Mouse (Mus musculus): ENCODE data around the gene Ahsa1. TPM values are rescaled to one million over a fixed set of nuclear protein-coding genes. Genes with fewer than 3 reads are reported as not detected.
A peak's percentile ranks its signal among the peaks of the same experiment; 100 is the strongest.
"Not testable (repeated sequence)": the region's sequence is repeated elsewhere in the genome, so short reads cannot be mapped to it uniquely, and the experiment has no call there.

Gene Ahsa1
- 100 to 1,000 TPM; 235 to 276 TPM for total RNA-seq (2021)
- long read RNA-seq, experiment 1, transcript Ahsa1-201 (9 exons, 1,377 nt), result major isoform, 146 of 152 reads
- long read RNA-seq, experiment 1, partial matches to known transcripts, result 3 of 152 reads
- long read RNA-seq, experiment 1, other reads (novel, unspliced or antisense), result 3 of 152 reads
- long read RNA-seq, experiment 2, transcript Ahsa1-201 (9 exons, 1,377 nt), result major isoform, 266 of 280 reads
- long read RNA-seq, experiment 2, partial matches to known transcripts, result 4 of 280 reads
- long read RNA-seq, experiment 2, other reads (novel, unspliced or antisense), result 7 of 280 reads

DNA sequence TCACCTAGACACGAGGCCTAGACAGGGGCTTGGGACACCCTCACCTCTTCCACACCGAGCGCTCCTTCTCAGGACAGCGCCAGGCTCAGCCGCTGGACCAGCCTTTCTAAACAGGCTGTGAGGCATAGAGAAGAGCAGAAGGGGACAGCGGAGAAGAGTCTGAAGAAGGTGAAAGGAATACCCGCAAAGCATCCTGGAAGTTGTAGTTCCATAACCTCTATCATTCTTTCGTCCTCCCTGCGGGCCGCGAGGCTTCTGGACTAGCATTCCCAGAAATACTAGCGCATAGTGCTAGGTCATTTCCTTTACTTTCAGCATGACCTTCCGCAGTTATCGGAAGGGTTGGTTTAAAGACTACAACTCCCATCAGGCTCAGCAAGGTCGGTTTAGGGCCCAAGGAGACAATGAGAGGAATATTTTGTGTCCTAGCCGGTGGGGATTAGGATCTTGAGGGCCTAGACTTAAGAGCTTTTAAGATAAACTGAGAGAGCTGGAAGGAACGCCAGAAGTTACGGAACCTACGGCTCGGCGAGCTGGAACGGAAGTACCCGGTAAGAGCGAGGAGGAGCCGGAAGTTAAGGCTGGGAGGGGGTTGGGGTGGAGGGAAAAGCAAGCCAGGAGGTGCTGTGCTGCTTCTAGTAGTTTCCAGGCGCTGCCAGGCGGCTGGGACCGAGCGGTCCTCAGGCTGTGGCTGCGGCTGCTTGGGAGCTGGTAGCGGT, at the start of gene Ahsa1, which contains the start of gene Vipas39:
TSS of gene Ahsa1 (plus strand) at position 372 of the 719 bp plus-strand sequence.
TSS of gene Vipas39 (minus strand) at position 149 of the 719 bp plus-strand sequence.
- DNase-seq (ENCODE audit: low spot score in 2 of 2), result peak; percentile 70 to 79

- no peak for DNase-seq (ENCODE audit: low spot score in 2 of 2)
Observed at GRCm38 (mm10) chr12:87217596-87217995, 48.7 kb upstream of the Ahsa1 start.

DNA sequence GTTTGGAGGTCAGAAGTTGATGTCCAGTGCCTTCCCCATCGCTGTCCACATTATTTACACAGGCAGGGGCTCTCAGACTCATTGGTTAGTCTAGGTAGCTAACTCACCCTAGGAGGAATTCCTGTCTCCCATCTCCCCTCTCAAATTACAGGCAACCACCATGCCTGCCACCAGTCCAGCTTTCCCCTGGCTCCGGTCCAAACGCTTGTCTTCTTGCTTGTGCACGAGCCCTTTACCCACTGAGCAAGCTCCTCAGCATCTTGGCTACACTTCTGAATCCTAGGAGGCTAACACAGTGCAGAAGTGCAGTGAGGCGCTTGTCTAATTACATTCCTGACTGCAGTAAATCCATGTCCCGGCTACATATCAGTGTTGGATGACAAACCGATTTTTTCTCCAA, 46.9 kb upstream of the Ahsa1 start:
- DNase-seq (ENCODE audit: low spot score in 2 of 2), result no peak

DNA sequence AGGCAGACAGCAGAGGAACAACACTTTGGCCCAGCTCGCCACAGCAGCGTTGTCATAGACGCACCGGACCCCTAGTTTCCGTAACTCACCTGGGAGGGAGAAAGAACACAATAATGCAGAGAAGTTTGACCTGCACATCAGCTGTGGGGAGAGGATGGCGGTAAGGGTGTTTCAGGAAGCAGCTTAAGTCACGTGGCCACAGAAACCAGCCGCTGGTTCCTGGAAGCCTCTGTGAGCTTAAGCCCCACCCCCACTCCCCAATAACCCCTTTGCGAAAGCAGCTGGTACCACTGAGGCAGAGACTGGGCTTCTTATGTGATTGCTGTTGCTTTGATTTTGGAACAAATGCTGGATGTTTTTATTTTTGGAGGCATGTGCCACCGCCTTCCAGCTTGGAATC, 41.3 kb upstream of the Ahsa1 start:
- DNase-seq (ENCODE audit: low spot score in 2 of 2), result no peak

GRCm38 (mm10) chr12:87226801-87227200, 39.5 kb upstream of the Ahsa1 start:
- no peak for DNase-seq (ENCODE audit: low spot score in 2 of 2)

- DNase-seq (ENCODE audit: low spot score in 2 of 2), result no peak
Observed at GRCm38 (mm10) chr12:87229633-87230032, 36.6 kb upstream of the Ahsa1 start.

DNA sequence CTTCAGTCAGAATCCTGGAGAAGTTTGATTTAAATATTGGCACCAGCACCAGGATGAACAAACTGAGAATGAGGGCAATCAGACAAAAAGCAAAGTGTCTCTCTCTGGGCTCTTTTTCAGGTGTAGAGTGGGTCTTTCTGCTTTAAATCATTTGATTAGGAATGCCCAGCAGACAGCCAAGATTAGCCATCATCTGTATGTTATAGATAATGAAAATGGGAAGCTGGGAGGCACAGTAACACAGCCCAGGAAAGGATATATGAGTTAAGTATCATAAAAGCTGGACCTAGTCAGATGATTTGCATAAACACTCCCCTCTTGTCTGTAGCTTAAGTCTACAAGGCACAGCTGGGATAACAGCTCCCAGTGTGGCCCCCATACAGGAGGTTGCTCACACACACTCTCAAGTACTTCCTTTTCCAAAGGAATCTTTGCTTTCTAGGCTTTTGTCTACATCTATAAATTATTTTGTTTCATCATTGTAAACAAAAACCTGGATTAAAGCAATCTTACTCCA, 35.8 kb upstream of the Ahsa1 start:
- DNase-seq (ENCODE audit: low spot score in 2 of 2), result no peak

DNA sequence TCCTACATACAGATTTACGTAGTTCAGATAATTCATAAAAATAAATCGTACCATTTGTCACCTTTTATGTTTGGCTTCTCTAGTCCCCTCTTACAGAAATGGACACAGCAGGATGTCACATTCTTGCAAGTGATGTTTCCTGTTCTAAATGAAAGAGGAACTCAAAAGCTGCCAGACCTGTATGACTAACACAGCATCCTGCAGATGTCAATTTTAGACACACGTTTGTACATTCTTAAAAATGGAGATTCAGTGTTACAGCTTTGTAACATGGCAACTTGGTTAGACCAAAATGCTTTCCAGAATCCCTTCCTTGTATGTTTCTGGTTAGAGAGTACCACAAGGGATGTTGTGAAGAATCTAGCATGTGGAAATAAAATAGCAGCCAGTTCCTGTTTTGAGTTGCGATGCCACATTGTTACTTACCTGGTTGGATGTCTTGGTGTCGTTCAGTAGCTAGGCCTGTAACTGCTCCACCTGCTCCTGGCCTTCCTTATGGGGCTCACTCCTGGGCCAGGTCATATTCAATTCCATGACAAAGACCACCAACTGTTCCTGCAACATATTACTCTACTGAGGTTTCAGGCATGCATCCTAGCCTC, 29.3 kb upstream of the Ahsa1 start:
- DNase-seq (ENCODE audit: low spot score in 2 of 2), result no peak

GRCm38 (mm10) chr12:87238632-87239031, 27.6 kb upstream of the Ahsa1 start, which contains the start of gene Noxred1:
Gene Noxred1 (minus strand): TSS chr12:87238732.
- no peak for DNase-seq (ENCODE audit: low spot score in 2 of 2)

DNA sequence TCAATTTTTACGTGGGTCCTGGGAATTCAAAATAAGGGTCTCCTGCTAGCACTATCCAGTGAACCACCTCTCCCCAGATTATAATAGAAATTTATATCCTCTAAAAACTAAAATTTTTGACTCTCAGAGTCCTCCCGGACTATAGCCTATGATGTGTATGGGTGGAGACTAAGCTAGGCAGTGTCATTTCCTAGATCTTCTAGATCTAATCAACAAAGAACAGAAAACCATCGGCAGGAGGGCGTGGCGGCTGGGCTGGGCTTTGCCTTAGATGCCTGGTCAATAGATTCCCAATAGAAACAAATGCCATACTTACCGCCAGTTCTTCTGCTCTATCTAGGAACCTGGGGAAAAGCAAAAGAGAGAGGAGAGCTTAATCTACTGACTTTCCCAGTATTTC, 16.1 kb upstream of the Ahsa1 start:
- DNase-seq (ENCODE audit: low spot score in 2 of 2), result no peak

GRCm38 (mm10) chr12:87253878-87254277, 12.4 kb upstream of the Ahsa1 start:
- no peak for DNase-seq (ENCODE audit: low spot score in 2 of 2)

- no peak for DNase-seq (ENCODE audit: low spot score in 2 of 2)
Observed at GRCm38 (mm10) chr12:87256629-87257028, 9.7 kb upstream of the Ahsa1 start.

DNA sequence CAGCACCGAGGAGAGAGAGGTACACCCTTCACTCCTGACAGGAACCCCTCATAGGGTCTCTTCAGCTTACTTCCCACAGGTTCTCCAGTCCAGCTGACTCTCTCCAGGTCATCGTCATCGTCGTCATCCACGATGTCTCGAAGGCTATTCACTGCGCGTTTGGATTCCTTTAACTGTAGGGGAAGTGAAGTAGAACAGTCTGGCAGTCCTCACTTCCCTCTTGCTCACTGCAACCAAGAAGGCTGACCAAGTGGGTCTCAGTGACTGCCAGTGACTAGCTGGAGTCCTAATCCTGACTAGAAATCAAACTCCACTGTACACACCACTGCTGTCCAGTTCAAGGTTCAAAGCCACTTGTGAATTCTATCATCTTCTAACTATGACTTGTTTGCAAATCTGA, 5.7 kb upstream of the Ahsa1 start:
- no peak for DNase-seq (ENCODE audit: low spot score in 2 of 2)

DNA sequence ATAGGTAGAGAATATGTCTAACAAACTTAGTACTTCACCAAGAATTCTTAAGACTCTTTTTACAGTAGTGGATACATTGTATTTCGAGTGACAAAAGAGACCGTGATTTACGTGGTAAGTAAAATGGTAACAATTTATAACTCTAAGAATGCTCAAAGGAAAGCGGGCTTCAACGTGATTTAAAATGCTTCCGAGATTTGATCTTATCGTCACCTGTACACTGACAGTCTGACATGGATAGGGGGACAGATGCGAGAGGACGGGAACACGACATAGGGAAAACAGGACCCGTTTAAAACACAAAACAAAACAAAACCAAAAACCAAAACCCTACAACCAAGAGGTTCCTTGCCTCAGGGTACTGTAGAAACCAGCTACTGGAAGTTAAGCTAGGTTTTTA, 835 bp upstream of the Ahsa1 start:
- no peak for DNase-seq (ENCODE audit: low spot score in 2 of 2)

GRCm38 (mm10) chr12:87266827-87267603, 736 bp downstream of the Ahsa1 start:
- DNase-seq (ENCODE audit: low spot score in 2 of 2), result peak in 1 of 2 experiments; percentile 36

DNA sequence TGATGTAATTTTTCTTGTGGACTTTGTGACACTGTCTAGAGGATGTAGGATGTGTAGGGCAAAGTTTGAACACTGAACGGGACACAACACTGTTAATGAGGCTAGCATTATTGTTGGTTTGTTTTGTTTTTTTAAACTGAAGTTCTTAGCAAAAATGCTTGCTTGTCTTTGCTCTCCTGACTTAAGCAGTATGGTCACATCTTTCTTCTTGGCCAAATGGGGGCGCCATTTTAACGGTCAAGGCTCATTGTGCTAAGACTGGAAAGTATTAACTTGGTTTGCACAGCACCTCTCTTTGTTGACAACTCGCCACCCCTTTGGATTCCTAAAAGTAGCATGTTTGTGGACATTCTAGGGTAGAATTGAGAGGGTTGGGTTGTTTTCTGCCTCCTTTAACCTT, 1.4 kb downstream of the Ahsa1 start:
- DNase-seq (ENCODE audit: low spot score in 2 of 2), result no peak

- DNase-seq (ENCODE audit: low spot score in 2 of 2), result no peak
Observed at GRCm38 (mm10) chr12:87274853-87275831, 8.9 kb downstream of the Ahsa1 start.

DNA sequence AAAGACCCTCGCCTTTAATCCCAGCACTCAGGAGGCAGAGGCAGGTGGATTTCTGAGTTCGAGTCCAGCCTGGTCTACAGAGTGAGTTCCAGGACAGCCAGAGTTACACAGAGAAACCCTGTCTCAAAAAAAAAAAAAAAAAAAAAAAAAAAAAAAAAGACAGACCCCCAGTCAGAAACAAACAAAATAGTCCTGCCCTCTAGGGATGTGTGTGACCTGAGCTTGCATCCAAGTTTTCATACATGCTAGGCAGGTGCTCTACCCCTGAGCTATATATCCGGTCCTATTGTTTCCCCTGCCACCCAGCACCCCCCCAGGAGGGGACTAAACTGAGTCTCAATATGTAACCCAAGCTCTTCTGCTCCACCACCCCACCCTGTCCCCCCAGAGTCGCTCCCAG, 11.0 kb downstream of the Ahsa1 start:
- DNase-seq (ENCODE audit: low spot score in 2 of 2), result not testable (repeated sequence)

DNA sequence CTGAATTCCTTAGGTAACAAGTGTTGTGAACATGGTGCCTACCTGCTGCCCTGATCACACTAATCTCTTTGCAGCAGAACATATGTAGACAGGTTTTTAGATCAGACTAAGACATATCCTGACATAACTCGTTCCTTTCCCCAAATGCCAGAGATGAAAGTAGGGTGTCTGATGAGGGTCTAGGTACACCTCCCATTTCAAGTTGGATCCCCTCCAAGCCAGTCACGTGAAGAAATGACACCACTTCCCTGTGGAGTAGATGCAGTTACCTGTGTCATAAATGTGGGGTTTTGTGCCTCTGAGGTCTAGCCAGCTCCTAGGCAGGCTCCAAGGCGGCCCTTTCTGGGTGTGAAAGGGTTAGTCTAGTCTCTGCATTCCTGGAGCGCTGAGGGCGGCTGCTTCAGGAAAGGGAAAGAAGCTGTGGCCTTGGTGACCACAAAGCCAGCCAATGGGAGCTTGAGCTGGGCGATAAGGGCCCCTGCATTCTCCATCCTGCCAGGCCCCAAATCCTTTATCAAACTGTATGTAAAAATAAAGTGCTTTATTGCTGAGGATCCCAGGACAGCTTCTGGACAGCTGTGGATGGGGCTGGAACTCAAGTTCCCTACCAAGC, 11.9 kb downstream of the Ahsa1 start:
- DNase-seq (ENCODE audit: low spot score in 2 of 2), result no peak

Measured in adrenal gland, adult 18-20 months (tissue).